Mouse (Mus musculus): ENCODE measurements around the gene Gm8909. TPM values are rescaled to one million over a fixed set of nuclear protein-coding genes. Genes with fewer than 3 reads are reported as not detected.
A peak's percentile ranks its signal among the peaks of the same experiment; 100 is the strongest.
"Not testable (repeated sequence)": the region's sequence is repeated elsewhere in the genome, so short reads cannot be mapped to it uniquely, and the experiment has no call there.

Gene Gm8909
- polyA plus RNA-seq, 1 experiment from 2014 or later: not detected

DNA sequence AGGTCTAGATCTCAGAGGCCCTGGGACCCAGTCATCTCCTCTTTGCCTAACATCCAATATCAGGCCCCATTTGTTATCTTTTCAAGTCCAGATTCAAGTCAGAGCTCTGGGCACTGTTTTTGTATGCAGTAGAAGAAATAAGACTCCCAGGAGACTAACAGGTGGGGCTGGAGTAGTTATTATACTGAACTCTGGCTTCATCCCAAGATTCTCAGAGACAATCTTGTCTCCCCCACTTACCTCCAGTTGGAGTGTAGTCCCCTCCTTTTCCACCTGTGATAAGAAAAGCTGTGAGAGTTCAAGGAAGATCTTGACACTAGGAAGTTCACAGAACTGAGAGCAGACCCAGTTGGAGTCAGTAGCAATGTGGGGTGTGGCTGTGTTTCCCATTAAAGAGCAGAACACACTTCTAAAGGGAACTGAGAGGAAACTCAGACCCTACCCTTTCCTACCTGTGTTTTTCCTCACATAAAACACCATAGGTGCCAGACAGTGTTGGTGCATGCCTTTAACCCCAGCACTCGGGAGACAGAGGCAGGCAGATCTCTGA is 32.0 kb downstream of the Gm8909 start:
- ATAC-seq (replicated peaks; ENCODE audit: insufficient number of reproducible peaks, low FRiP score, low TSS enrichment, low read depth); H3K4me2 ChIP-seq (ENCODE audit: low read depth, low read length); H3K4me1 ChIP-seq (ENCODE audit: control insufficient read depth, insufficient read depth, low read length); H3K9me3 ChIP-seq (replicated peaks; ENCODE audit: control insufficient read depth, low read length); DNase-seq (ENCODE audit: low spot score); H3K27me3 ChIP-seq (ENCODE audit: control insufficient read depth, insufficient read depth, low read length); H3K4me3 ChIP-seq (ENCODE audit: low read depth, low read length); H3K9ac ChIP-seq (replicated peaks; ENCODE audit: low read length); H3K27ac ChIP-seq (replicated peaks; ENCODE audit: low read depth, low read length); H3K36me3 ChIP-seq (replicated peaks; ENCODE audit: control insufficient read depth, insufficient read depth, low read depth, low read length): not testable (repeated sequence)
- WGBS: 79% methylated on average over 1 of the region's 1 CpGs

DNA sequence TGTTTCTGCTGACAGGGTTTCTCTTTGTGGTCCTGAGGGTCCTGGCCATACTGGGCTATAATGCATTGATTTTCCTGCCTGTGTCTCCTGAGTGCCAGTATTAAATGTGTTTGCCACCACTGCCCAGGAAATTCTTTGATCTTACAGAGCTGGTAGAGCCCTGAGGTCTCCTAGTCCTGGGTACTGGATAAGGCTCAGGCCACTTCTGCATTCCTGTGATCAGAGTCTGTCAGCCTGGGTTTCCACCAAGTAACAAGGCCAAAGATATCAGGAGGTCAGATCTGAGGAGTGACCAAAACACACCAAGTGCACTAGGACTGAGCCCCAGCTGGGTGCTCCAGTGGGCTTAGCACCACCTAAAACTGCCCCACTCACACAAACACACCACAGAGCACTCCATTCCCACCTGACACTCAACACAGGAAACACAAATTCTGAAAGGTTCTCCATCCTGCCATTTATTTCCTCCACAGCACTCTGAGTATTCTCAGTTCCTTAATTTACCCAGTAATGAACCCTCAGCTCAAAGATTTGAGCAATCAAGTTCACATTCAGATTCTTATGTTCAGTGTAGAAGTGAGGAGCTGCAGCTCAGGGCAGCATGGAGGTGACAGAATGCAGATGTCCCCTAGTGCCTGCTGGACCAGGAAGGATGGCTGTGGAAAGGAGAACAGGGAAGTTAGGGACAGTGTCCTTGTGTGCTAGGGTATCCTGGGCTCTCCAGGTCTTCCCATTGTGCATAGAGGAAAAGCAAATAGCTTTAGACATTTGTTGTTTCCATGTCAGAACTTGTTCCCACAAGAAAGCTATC is 32.7 kb downstream of the Gm8909 start:
- H3K9me3 ChIP-seq (replicated peaks; ENCODE audit: control insufficient read depth, low read length); H3K27me3 ChIP-seq (ENCODE audit: control insufficient read depth, insufficient read depth, low read length); H3K36me3 ChIP-seq (replicated peaks; ENCODE audit: control insufficient read depth, insufficient read depth, low read depth, low read length): not testable (repeated sequence)

DNA sequence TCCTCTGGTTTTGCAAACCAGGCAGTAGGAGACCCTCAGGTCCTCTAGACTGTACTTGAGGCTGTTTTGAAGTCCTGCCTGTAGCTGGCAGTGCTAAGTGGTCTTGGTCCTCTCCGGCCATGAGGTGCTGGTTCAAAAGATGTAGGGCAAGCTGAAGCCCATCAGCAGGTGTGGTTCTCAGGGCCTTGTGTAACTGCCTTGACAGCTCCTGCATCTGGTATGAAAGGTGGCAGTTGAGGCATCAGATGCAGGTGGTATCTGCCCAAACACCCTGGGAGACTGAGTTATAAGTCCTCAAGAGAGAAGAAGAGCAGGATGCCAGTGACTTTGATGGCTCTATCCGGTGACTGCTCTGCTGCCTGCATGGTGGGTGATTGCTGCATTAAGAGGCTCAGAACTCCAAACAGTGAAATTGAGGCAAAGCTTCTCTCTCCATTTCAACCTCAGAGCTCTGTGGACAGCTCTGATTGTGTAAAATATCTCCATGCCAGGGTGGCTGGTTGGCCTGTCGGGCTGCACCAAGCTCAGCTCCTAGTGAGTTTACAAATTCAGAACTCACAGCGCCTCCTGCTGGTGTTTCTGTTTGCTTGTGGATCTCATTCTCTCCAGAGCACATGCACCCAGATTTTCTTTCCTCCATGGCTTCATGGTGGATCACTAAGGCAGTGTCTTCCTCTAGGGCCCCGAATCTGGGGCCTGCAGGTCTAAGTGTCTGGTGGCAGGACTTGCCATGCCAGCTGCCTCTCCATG is 36.6 kb downstream of the Gm8909 start:
- H3K27ac ChIP-seq (replicated peaks; ENCODE audit: low read depth, low read length): no peak overlapping the region
- H3K4me2 ChIP-seq (ENCODE audit: low read depth, low read length): no peak overlapping the region
- no peak for ATAC-seq (replicated peaks; ENCODE audit: insufficient number of reproducible peaks, low FRiP score, low TSS enrichment, low read depth)
- 72% methylated on average over 5 of the region's 5 CpGs for WGBS
- no peak overlapping the region for H3K9ac ChIP-seq (replicated peaks; ENCODE audit: low read length)
- no peaks in the 10 kb centered on the region for H3K27me3 ChIP-seq (ENCODE audit: control insufficient read depth, insufficient read depth, low read length)
- peak; percentile 13 for DNase-seq (ENCODE audit: low spot score)
- no peaks in the 10 kb centered on the region for H3K36me3 ChIP-seq (replicated peaks; ENCODE audit: control insufficient read depth, insufficient read depth, low read depth, low read length)
- H3K4me1 ChIP-seq (ENCODE audit: control insufficient read depth, insufficient read depth, low read length): no peaks in the 10 kb centered on the region
- H3K4me3 ChIP-seq (ENCODE audit: low read depth, low read length): no peak overlapping the region
- no peaks in the 10 kb centered on the region for H3K9me3 ChIP-seq (replicated peaks; ENCODE audit: control insufficient read depth, low read length)

More for the DNA sequence above, 32.7 kb downstream of the Gm8909 start:
- not testable (repeated sequence) for H3K4me3 ChIP-seq (ENCODE audit: low read depth, low read length); H3K27ac ChIP-seq (replicated peaks; ENCODE audit: low read depth, low read length); H3K4me1 ChIP-seq (ENCODE audit: control insufficient read depth, insufficient read depth, low read length); H3K4me2 ChIP-seq (ENCODE audit: low read depth, low read length); ATAC-seq (replicated peaks; ENCODE audit: insufficient number of reproducible peaks, low FRiP score, low TSS enrichment, low read depth); DNase-seq (ENCODE audit: low spot score); H3K9ac ChIP-seq (replicated peaks; ENCODE audit: low read length)

DNA sequence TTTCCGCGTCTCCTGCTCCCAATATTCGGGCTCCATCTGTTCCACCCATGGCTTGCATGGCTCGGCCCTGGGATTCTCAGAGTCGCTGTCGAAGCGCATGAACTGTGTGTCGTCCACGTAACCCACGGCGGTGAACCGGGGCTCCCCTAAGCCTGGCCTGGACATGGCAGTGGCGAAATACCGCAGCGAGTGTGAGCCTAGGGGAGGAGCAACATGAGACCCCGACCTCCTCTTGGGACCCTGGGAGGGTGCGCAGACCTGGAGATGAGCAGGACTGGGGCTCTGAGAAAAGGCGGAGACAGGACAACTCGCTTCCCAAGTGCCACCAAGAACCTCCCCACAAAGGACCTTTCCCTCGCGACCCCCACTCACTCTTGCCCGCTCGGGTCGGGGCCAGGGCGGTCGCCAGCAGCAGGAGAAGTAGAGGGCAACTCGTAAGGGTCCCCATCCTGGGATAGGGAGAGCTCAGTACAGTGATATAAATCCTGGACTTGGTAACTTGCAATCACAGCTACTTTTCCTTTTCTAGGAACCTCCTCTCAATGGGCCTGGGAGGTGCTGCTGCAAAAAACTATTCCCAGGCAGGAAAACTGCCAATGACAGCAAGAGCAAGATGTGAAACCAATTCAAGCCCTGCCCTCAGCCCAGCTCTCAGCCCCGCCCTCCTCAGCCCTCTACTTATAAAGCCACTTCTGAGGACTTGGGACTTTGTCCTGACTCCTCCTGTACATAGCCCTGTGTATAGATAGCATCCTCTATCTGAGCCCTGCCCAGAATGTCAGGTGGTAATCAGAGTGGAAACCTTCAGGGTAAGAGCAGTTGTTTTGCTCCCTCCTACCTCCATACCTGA is 39.1 kb downstream of the Gm8909 start, which contains the start of gene Gm7030:
TSS of gene Gm7030 (minus strand) at position 458 of the 850 bp plus-strand sequence.
- not testable (repeated sequence) for H3K9me3 ChIP-seq (replicated peaks; ENCODE audit: control insufficient read depth, low read length); H3K36me3 ChIP-seq (replicated peaks; ENCODE audit: control insufficient read depth, insufficient read depth, low read depth, low read length); DNase-seq (ENCODE audit: low spot score); H3K27me3 ChIP-seq (ENCODE audit: control insufficient read depth, insufficient read depth, low read length); H3K4me3 ChIP-seq (ENCODE audit: low read depth, low read length); H3K27ac ChIP-seq (replicated peaks; ENCODE audit: low read depth, low read length); H3K4me2 ChIP-seq (ENCODE audit: low read depth, low read length); H3K9ac ChIP-seq (replicated peaks; ENCODE audit: low read length); ATAC-seq (replicated peaks; ENCODE audit: insufficient number of reproducible peaks, low FRiP score, low TSS enrichment, low read depth); H3K4me1 ChIP-seq (ENCODE audit: control insufficient read depth, insufficient read depth, low read length)
- 23% methylated on average over 25 of the region's 28 CpGs for WGBS

GRCm38 (mm10) chr17:36128525-36128924 is 39.8 kb downstream of the Gm8909 start:
- H3K27me3 ChIP-seq (ENCODE audit: control insufficient read depth, insufficient read depth, low read length); DNase-seq (ENCODE audit: low spot score); H3K4me3 ChIP-seq (ENCODE audit: low read depth, low read length); H3K27ac ChIP-seq (replicated peaks; ENCODE audit: low read depth, low read length); H3K9ac ChIP-seq (replicated peaks; ENCODE audit: low read length); H3K4me1 ChIP-seq (ENCODE audit: control insufficient read depth, insufficient read depth, low read length); H3K36me3 ChIP-seq (replicated peaks; ENCODE audit: control insufficient read depth, insufficient read depth, low read depth, low read length); H3K9me3 ChIP-seq (replicated peaks; ENCODE audit: control insufficient read depth, low read length); H3K4me2 ChIP-seq (ENCODE audit: low read depth, low read length): not testable (repeated sequence)
- peak; percentile 52; the same call in 1 of the 2 replicates for ATAC-seq (replicated peaks; ENCODE audit: insufficient number of reproducible peaks, low FRiP score, low TSS enrichment, low read depth)
- WGBS: 69% methylated on average over 10 of the region's 13 CpGs

DNA sequence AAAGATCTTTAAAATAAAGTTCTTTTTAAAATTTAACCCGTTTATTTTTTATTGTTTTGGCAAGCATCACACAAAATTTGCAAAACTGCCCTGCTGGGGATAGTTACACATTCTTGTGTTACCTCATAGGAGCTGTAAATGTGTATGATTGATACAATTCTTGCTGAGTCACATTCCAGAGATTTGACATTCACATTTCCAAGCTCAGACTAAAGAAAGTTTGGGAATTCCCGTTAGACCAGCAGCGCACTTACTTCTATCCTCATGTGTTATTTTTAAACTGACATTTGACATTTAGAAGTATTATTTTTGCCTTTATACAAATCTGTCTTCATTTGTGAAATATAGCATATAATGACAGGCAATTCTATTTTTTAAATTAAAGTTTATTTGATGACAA is 44.2 kb downstream of the Gm8909 start:
- not testable (repeated sequence) for DNase-seq (ENCODE audit: low spot score)
- WGBS: 73% methylated on average over 3 of the region's 3 CpGs

DNA sequence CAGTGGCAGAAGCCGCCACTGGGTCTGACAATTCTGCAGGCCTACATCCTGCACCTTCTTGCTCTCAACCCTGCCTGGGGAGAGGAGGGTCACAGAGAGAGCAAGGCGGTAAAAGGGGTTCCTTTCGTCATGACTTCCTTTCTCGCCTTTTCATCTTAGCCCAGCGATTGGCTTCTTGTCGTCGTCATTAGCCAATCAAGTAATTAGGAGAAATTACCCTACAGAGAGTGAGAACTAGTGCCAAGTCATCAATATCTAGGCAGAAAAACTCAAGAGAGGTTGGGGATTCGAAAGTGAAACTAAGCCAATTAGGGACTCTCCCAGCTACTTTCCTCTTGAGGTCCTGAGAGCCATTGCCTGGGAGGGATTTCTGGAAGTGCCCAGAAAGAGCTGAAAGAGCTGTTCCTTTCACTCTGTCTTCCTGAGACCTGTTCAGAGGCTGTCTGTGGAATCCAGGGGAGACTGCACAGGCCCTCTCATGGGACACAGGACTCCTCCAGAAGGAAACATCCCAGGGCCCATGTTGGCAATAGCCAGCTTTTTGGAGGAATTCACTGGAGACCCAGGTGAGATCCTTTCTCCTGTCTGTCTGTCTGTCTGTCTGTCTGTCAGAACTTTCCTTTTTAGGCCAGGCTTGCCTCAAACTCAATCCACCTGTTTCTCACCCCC is 46.9 kb downstream of the Gm8909 start, which contains the start of gene Gm19684:
TSS of gene Gm19684 (plus strand) at position 327 of the 669 bp plus-strand sequence.
- peak; percentile 35 for DNase-seq (ENCODE audit: low spot score)
- H3K9ac ChIP-seq (replicated peaks; ENCODE audit: low read length); H3K4me1 ChIP-seq (ENCODE audit: control insufficient read depth, insufficient read depth, low read length); H3K9me3 ChIP-seq (replicated peaks; ENCODE audit: control insufficient read depth, low read length); H3K36me3 ChIP-seq (replicated peaks; ENCODE audit: control insufficient read depth, insufficient read depth, low read depth, low read length); H3K4me3 ChIP-seq (ENCODE audit: low read depth, low read length); H3K27me3 ChIP-seq (ENCODE audit: control insufficient read depth, insufficient read depth, low read length); H3K4me2 ChIP-seq (ENCODE audit: low read depth, low read length); H3K27ac ChIP-seq (replicated peaks; ENCODE audit: low read depth, low read length); ATAC-seq (replicated peaks; ENCODE audit: insufficient number of reproducible peaks, low FRiP score, low TSS enrichment, low read depth): not testable (repeated sequence)
- 5% methylated on average over 8 of the region's 8 CpGs for WGBS

More for the DNA sequence above, 44.2 kb downstream of the Gm8909 start:
- H3K27ac ChIP-seq (replicated peaks; ENCODE audit: low read depth, low read length); H3K9ac ChIP-seq (replicated peaks; ENCODE audit: low read length); H3K4me1 ChIP-seq (ENCODE audit: control insufficient read depth, insufficient read depth, low read length); H3K9me3 ChIP-seq (replicated peaks; ENCODE audit: control insufficient read depth, low read length); H3K4me2 ChIP-seq (ENCODE audit: low read depth, low read length); H3K4me3 ChIP-seq (ENCODE audit: low read depth, low read length); H3K27me3 ChIP-seq (ENCODE audit: control insufficient read depth, insufficient read depth, low read length); ATAC-seq (replicated peaks; ENCODE audit: insufficient number of reproducible peaks, low FRiP score, low TSS enrichment, low read depth); H3K36me3 ChIP-seq (replicated peaks; ENCODE audit: control insufficient read depth, insufficient read depth, low read depth, low read length): not testable (repeated sequence)
